Mouse (Mus musculus) testis, adult 2 months (tissue): Measurements from ENCODE around the gene Procr.

Source experiments
- CTCF ChIP-seq: fragments of 200-500 bp; IDR thresholded peaks from 2 replicates; pipeline ENCODE4 v1.5.1; 2012; ENCODE audit warnings: low read depth, mild to moderate bottlenecking, inconsistent platforms, low read length, moderate library complexity; ENCODE audit not compliant: control insufficient read depth, insufficient read depth, insufficient replicate concordance
- POLR2A ChIP-seq: fragments of 200-500 bp; IDR thresholded peaks from 2 replicates; pipeline ENCODE4 v1.6.1; 2012; ENCODE audit warnings: low read depth, mild to moderate bottlenecking, inconsistent platforms, low read length, moderate library complexity; ENCODE audit not compliant: control insufficient read depth

- TF ChIP-seq CTCF (no peak), POLR2A (no peak)
Observed at GRCm38 (mm10) chr2:155751014-155751786, at the start of gene Procr.
